Comparison of ENCODE assay signal across 19 mouse cellular contexts in genomic region chr9:68820036-68820435, GRCm38 (mm10).
"Had no signal": no experiment of that assay in that cellular context is flagged by ENCODE, and none has a peak within 500 bp of the region (broad histone marks: within the 10 kb centered on the region; RNA-seq: fewer than 3 reads in every experiment).

No protein-coding gene starts in this region.

- H3K4me3 ChIP-seq: embryonic facial prominence, embryonic 10.5 days; embryonic facial prominence, embryonic 12.5 days; embryonic facial prominence, embryonic 13.5 days; embryonic facial prominence, embryonic 15.5 days; erythroblast, embryonic 14.5 days; forebrain, embryonic 10.5 days; forebrain, embryonic 12.5 days; forebrain, embryonic 13.5 days; forebrain, embryonic 15.5 days; gastrocnemius, adult 2 months; heart, adult 2 months; heart, embryonic 10.5 days had no signal

- H3K27me3 ChIP-seq: embryonic facial prominence, embryonic 12.5 days; embryonic facial prominence, embryonic 13.5 days; embryonic facial prominence, embryonic 15.5 days; forebrain, embryonic 12.5 days; forebrain, embryonic 13.5 days; forebrain, embryonic 15.5 days had no signal

- ATAC-seq: forebrain, embryonic 13.5 days; forebrain, embryonic 14.5 days; forebrain, embryonic 15.5 days; forebrain, embryonic 16.5 days; forebrain, postnatal 0 days had no signal

- H3K27ac ChIP-seq: embryonic facial prominence, embryonic 10.5 days; embryonic facial prominence, embryonic 12.5 days; embryonic facial prominence, embryonic 13.5 days; embryonic facial prominence, embryonic 15.5 days; forebrain, embryonic 10.5 days; forebrain, embryonic 12.5 days; forebrain, embryonic 13.5 days; forebrain, embryonic 15.5 days; gastrocnemius, adult 2 months; heart, adult 2 months; heart, embryonic 10.5 days had no signal

- DNase-seq: embryo, embryonic 11 days; forebrain, postnatal 0 days; gastrocnemius, postnatal 14 days; gastrocnemius, postnatal 25 days; gastrocnemius, postnatal 36 days had no signal

- H3K4me1 ChIP-seq: forebrain, embryonic 15.5 days; heart, embryonic 10.5 days had no signal
